Mouse (Mus musculus) lung, adult 10 weeks (tissue): ENCODE measurements around the gene Ppp1r3e. TPM values are rescaled to one million over a fixed set of nuclear protein-coding genes. Genes with fewer than 3 reads are reported as not detected.

Source experiments
- polyA plus RNA-seq: library from polyadenylated mRNA; stranded (reverse); fragments of 350-450 nt; fragmentation: Illumina TruSeq; extraction: RNeasy Lipid Tissue Mini Kit (QIAGEN cat#74804); gene quantifications from one replicate; pipeline ENCODE4 v1.2.3, GENCODE M21; 2014; ENCODE audit warnings: low read depth, low replicate concordance; ENCODE audit not compliant: insufficient read depth

Ppp1r3e gene
- polyA plus RNA-seq, result 8.1 TPM

DNA sequence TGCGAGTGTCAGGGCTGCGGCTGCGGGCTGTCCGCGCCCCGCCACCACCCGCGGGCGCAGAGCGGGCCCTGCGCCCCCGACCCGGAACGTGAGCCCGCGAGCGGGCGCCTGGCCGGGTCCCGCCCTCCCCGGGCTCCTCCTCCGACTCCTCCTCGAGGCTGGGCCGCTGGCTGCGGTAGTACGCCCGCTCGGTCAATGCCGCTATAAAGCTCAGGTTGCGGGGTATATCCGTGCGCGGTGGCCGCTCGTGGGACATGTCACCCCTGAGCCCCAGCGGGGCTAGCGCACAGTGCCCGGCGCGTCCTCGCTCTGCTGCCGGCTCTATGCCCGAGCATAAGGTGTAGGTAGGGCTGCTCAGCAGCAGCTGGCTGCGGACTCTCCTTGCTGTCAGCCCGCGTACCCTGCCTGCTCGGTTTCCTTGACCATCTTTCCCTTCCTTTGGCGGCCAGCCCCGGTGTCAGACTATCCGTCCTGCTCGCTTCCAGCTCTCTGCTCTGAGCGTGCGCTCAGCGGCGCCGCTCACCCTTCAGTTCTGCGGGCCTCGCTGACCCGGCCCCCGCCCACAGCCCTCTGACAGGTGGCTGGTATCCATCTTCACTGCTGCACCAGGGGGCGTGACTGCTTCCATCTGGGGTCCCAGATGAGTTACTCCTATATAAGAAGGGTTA lies at the start of gene Ppp1r3e:
TSS of gene Ppp1r3e (minus strand) at position 503 of the 668 bp plus-strand sequence.

DNA sequence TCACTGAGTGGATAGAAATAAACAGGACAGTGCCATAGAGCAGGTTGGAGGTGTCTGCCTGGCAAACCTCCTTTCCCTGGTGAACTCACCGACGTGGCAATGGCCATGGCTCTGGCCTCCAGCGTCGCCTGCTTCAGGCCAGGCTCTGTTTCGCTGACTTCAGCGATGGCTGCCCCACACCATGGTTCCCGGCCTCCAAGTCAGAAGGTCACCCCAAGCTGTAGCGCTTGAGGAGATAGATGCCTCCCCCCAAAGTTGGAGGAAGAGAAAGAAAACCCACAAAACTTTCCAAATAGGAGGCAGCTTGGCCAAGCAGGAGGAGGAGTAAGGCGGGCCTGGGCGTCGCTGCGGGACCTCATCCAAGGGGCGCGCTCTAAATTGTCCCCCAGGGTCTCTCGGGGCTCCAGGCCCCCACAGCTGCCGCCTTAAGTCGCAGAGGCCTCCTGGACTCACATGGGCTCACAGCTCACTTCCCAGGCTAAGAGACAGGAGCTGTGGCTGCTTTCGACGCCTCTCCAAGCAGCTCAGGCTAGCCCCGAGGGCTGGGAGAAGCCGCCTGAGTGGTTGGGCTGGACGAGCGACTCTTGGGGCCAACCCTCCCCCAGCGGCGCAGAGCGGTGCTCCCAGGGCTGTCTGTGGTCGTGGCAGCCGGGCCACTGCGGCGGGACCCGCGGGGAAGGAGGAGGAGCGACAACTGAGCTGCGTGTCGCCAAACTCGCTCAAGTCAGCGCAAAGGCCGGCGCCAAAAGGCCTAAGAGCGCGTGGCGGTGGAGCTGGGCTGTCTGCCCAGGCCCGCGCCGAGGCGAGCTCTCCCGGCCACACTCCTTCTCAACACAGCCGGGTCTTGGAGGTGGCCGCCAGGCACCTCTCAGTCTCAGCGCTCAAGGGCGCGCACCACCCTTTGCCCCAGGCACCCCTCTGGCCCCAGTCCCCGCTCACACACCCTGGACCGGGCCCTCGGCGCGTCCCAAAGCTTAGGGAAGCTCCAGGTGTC lies 48.3 kb upstream of the Ppp1r3e start, which contains the start of gene Efs:
TSS of gene Efs (minus strand) at position 778 of the 994 bp plus-strand sequence.

DNA sequence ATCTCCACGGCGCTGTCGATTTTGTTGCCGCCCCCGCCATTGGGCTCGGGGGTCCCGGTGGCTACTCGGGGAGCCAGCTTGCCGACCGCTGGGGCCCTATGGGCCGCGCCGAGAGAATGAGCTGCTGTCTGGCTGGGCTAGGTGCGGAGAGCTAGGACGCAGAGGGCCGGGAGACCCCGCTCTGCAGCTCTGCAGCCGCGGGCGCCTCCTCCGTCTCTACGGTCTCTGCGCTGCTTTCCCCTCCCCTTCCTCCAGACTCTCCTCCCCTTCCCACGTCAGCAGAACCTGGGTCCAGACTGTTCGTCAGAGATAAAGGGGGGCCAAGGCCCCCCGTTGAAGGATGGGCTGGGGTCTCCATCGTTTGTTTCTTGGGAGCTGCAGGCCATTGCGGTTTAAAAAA lies 35.5 kb upstream of the Ppp1r3e start, which contains the start of gene Slc22a17:
TSS of gene Slc22a17 (minus strand) at position 247 of the 400 bp plus-strand sequence.

DNA sequence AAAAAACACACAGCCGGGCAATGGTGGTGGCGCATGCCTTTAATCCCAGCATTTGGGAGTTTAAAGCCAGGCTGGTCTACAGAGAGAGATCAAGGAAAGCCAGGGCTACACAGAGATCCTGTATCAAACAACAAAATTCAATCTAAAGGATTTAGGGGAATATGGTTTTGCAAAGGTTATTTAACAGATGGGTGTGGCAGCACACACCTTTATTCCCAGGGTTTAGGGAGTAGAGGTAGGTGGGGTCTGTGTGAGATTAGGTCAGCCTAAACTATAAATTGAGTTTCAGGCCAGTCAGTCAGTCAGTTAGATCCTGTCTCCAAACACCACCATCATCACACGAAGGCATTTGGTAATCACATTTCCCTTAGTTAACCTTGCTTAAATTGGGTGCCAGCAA lies 14.8 kb upstream of the Ppp1r3e start, which contains the start of gene Pabpn1:
TSS of gene Pabpn1 (plus strand) at position 301 of the 400 bp plus-strand sequence.

DNA sequence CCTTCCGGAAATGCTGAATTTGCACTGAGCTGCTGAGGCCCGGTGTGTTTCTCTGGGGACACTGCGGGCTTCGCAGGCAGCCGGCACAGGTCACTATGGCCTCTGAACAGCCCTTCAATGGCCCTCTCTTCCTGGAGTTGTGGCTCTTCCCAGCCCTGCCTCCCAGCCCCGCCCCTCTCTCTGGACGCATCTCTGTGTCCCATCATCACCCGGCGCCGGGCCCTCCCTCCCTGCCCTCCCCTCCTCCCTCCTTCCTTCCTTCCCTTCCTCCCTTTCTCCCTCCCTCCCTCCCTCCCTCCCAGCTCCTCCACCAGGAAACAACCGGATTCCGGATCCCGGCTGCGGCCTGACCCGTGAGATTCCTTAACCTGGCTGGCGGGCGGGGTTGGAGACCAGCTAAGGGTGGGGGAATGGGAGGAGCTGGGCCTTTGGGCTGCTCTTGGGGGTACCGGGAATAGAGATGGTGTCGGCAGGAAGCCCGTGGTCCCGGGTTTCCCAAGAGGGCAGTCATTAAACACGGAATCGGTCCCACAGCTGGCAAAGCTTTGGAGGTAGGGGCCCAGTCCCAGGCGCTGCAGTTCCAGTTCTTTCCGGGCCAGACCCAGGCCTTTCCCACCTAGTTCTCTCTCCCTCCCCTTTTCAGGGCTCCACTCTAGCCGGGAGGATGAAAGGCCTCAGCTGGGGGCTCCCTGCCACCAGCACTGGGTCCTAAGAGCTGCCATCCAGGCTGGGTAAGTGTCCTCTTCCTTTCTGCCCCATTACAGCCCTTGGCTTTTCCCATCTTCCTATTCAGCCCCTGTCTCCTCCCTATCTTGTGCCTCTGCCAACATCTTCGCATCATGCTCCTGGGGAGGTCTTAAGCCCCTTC lies 6.0 kb upstream of the Ppp1r3e start, which contains the start of the genes Bcl2l2 and Gm20521:
TSS of gene Bcl2l2 (plus strand) at position 224 of the 868 bp plus-strand sequence.
TSS of gene Gm20521 (plus strand) at position 288 of the 868 bp plus-strand sequence.

DNA sequence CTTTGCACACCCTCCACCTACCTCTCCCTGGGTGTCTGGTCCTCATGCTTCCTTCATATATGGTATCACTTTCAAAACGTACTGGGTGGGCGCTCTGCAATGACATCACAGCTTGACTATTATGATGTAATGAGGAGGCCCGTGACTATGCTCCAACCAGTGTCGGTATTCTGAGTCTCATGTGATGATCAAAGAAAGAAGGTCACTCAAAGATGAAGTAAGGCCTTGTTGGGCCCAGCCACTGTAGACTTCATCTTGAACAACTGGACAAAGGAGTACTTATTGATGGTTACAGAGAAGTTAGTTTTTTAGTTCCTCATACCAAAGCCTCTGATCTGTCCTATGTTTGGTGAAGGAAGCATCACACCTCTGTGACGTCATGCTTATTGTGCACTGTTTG lies 6.5 kb downstream of the Ppp1r3e start, which contains the start of gene Homez:
TSS of gene Homez (minus strand) at position 101 of the 400 bp plus-strand sequence.

Other genes with a start within 250 kb of the Ppp1r3e start
- gene Gm17606, start 236.6 kb downstream of the Ppp1r3e start, polyA plus RNA-seq, result not detected
- gene Cdh24, start 236.2 kb downstream of the Ppp1r3e start, polyA plus RNA-seq, result 0.46 TPM
- 34.3 TPM for gene 1700123O20Rik, start 191.3 kb downstream of the Ppp1r3e start, polyA plus RNA-seq
- 54.6 TPM for gene Acin1, start 190.6 kb downstream of the Ppp1r3e start, polyA plus RNA-seq
- gene Gm29776, start 178.7 kb downstream of the Ppp1r3e start, polyA plus RNA-seq, result 0.12 TPM
- gene Cebpe, start 165.4 kb downstream of the Ppp1r3e start, polyA plus RNA-seq, result 0.77 TPM
- 1.4 TPM for gene Slc7a8, start 95.6 kb downstream of the Ppp1r3e start, polyA plus RNA-seq
- gene Rnf212b, start 63.4 kb downstream of the Ppp1r3e start, polyA plus RNA-seq, result not detected
- gene Homez, start 6.6 kb downstream of the Ppp1r3e start, polyA plus RNA-seq, result 2.8 TPM
- gene Bcl2l2, start 5.8 kb upstream of the Ppp1r3e start, polyA plus RNA-seq, result 36.2 TPM
- gene Gm20521, start 5.9 kb upstream of the Ppp1r3e start, polyA plus RNA-seq, result not detected
- 89.4 TPM for gene Pabpn1, start 14.9 kb upstream of the Ppp1r3e start, polyA plus RNA-seq
- gene Slc22a17, start 35.6 kb upstream of the Ppp1r3e start, polyA plus RNA-seq, result 9.3 TPM
- gene Efs, start 48.6 kb upstream of the Ppp1r3e start, polyA plus RNA-seq, result 3.3 TPM
- not detected for gene Il25, start 55.1 kb upstream of the Ppp1r3e start, polyA plus RNA-seq
- gene Cmtm5, start 58.7 kb upstream of the Ppp1r3e start, polyA plus RNA-seq, result not detected
- gene Myh6, start 89.4 kb upstream of the Ppp1r3e start, polyA plus RNA-seq, result 170 TPM
- gene Gm17428, start 99.4 kb upstream of the Ppp1r3e start, polyA plus RNA-seq, result not detected
- gene Myh7, start 117.1 kb upstream of the Ppp1r3e start, polyA plus RNA-seq, result 10.6 TPM
- 49.9 TPM for gene Ngdn, start 137.9 kb upstream of the Ppp1r3e start, polyA plus RNA-seq
- 0.37 TPM for gene Zfhx2, start 214.8 kb upstream of the Ppp1r3e start, polyA plus RNA-seq
- gene Thtpa, start 217.2 kb upstream of the Ppp1r3e start, polyA plus RNA-seq, result 7.4 TPM
- gene Ap1g2, start 229.0 kb upstream of the Ppp1r3e start, polyA plus RNA-seq, result 16.4 TPM
- gene Jph4, start 239.4 kb upstream of the Ppp1r3e start, polyA plus RNA-seq, result 0.07 TPM